Mouse (Mus musculus): ENCODE data around the gene Cyp3a41a.
"Not testable (repeated sequence)": the region's sequence is repeated elsewhere in the genome, so short reads cannot be mapped to it uniquely, and the experiment has no call there.

Cyp3a41a gene

GRCm38 (mm10) chr5:145720036-145720435, at the start of gene Cyp3a41a:
TSS of gene Cyp3a41a (minus strand) at chr5:145720136.
- in situ Hi-C loops (cut with MboI; ENCODE audit: unreplicated experiment in 2 of 2) = not testable (repeated sequence)

- in situ Hi-C loops (cut with MboI; ENCODE audit: unreplicated experiment in 2 of 2) = not testable (repeated sequence)
Measured at GRCm38 (mm10) chr5:145737512-145737911, 17.6 kb upstream of the Cyp3a41a start.

- in situ Hi-C loops (cut with MboI; ENCODE audit: unreplicated experiment in 2 of 2) = not testable (repeated sequence)
Measured at GRCm38 (mm10) chr5:145714296-145714695, 5.6 kb downstream of the Cyp3a41a start.

- in situ Hi-C loops (cut with MboI; ENCODE audit: unreplicated experiment in 2 of 2) = not testable (repeated sequence)
Measured at GRCm38 (mm10) chr5:145707372-145707771, 12.6 kb downstream of the Cyp3a41a start.

- in situ Hi-C loops (cut with MboI; ENCODE audit: unreplicated experiment in 2 of 2) = no loop called here
Measured at GRCm38 (mm10) chr5:145662007-145662406, 57.9 kb downstream of the Cyp3a41a start.

GRCm38 (mm10) chr5:145647779-145648178, 72.2 kb downstream of the Cyp3a41a start:
- in situ Hi-C loops (cut with MboI; ENCODE audit: unreplicated experiment in 2 of 2) = loop anchor here in 1 of 2 experiments (25.0 kb wide), 1 partner anchor 115 kb away; no protein-coding TSS in a partner anchor

All from v-Abl transformed pro-B cells (cell line).